Mouse (Mus musculus) thymus, adult 2 months (tissue): ENCODE data around the gene Glipr1.

ENCODE experiments used
- CTCF ChIP-seq: fragments of 200-500 bp; IDR thresholded peaks from 2 replicates; pipeline ENCODE4 v1.5.1; 2012; ENCODE audit warnings: mild to moderate bottlenecking, control low read depth, low read length, moderate library complexity, borderline replicate concordance; ENCODE audit not compliant: control insufficient read depth, poor library complexity, insufficient read depth; ENCODE audit errors: extremely low read depth
- POLR2A ChIP-seq: fragments of 200-500 bp; IDR thresholded peaks from 2 replicates; pipeline ENCODE4 v1.6.1; 2012; ENCODE audit warnings: mild to moderate bottlenecking, low read length, control low read depth, moderate library complexity; ENCODE audit not compliant: control insufficient read depth, poor library complexity, insufficient read depth; ENCODE audit errors: extremely low read depth

DNA sequence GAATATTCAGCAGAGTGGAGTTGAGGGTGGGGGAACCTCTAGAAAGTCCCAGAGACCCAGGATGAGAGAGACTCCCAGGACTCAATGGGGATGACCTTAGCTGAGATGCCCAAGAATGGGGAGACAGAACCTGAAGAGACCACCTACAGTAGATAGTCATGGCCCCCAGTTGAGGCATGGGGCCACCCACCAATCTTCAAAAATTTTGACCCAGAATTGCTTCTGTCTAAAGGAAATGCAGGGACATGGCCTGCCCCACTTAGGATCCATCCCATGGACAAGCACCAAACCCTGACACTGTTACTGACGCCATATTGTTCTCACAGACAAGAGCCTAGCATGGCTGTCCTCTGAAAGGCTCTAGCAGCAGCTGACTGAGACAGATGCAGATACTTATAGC, 54.4 kb downstream of the Glipr1 start:
- TF ChIP-seq CTCF (no peak), POLR2A (no peak)
